Mouse (Mus musculus): ENCODE results near the gene Guk1. TPM values are rescaled to one million over a fixed set of nuclear protein-coding genes. Genes with fewer than 3 reads are reported as not detected.
A peak's percentile ranks its signal among the peaks of the same experiment; 100 is the strongest.

Gene Guk1
- 101 TPM in 2 replicates for polyA plus RNA-seq (2016; fragmentation: Nextera tagmentation; extraction: Ambion mirVana)

DNA sequence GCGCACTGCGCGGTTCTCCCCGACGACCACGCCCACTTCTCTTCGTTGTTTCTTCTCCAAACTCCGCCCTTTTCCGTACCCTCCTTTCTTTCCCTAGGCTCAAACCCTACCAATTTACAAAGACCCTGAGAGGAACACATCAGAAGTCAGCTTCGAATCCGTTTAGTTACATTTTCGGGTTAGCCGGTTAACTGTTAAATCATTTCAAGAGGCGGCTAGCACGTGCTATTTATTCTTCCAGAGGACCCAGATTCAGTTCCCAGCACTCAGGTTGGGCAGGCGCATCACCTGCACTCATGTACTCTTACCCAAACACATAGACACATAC is at the start of gene Guk1:
Gene Guk1 (minus strand): TSS at position 154 of the 328 bp plus-strand sequence.
- Histone ChIP-seq H3K4me3 (peak within 1 kb of the TSS; percentile 61), H3K36me3 (no peaks in the 10 kb centered on the region), H3K9ac (peak within 1 kb of the TSS; percentile 79), H3K9me3 (replicated peaks) (no peaks in the 10 kb centered on the region), H3K4me2 (peak within 1 kb of the TSS; percentile 77), H3K27me3 (replicated peaks) (no peaks in the 10 kb centered on the region), H3K4me1 (replicated peaks) (peaks cover 6% of the 10 kb centered on the region), H3K27ac (ENCODE audit: poor library complexity, severe bottlenecking) (peak within 1 kb of the TSS; percentile 85)
- WGBS, result 7% methylated on average over 16 of the region's 16 CpGs
- no peak; the same call in 1 of the 2 replicates for ATAC-seq (ENCODE audit: insufficient number of reproducible peaks, low FRiP score)

DNA sequence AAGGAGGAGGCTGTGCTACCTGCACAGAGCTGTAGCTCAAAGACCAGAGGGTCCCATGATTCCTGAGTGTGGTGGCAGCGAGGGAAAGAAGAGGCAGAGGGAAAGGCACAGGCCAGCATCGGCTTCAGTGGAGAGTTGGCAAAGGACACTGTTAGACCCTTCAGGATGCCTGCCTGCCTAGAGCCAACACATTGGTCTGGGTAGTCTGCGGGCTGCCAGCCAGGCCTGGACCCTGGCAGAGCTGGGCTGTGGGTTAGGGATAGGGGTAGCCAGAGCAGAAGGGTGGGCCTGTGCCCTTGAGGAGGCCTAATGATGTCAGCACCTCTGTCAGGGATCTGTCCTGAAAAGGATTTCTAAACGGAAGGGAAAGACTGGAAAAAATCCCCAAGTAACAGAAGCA is 47.8 kb upstream of the Guk1 start:
- ATAC-seq (ENCODE audit: insufficient number of reproducible peaks, low FRiP score), result no peak
- whole genome bisulfite sequencing, result 68% methylated on average over 4 of the region's 4 CpGs
- H3K27me3 ChIP-seq (replicated peaks), result peaks cover 67% of the 10 kb centered on the region

DNA sequence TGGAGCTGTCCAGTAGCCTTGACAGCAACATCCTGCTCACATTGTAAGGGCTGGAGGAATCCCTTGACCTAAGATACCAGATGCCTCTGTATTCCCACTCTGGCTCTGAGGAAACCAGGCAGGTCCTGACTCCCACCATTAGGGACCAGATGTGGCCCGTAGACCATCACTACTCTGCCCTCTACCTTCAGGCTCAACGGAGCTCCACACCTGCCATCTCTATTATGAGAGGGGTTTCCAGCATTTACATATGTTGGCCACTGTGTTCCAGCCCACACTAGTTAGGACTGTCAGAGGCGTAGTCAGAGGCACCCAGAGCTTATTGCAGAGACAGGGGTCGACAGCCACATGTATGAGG is 47.4 kb upstream of the Guk1 start:
- no peak for ATAC-seq (ENCODE audit: insufficient number of reproducible peaks, low FRiP score)

More for the DNA sequence above, 47.8 kb upstream of the Guk1 start:
- Histone ChIP-seq H3K4me2 (no peak overlapping the region), H3K4me1 (replicated peaks) (peaks cover 12% of the 10 kb centered on the region), H3K9ac (no peak overlapping the region), H3K36me3 (no peaks in the 10 kb centered on the region), H3K27ac (ENCODE audit: poor library complexity, severe bottlenecking) (no peak overlapping the region), H3K4me3 (no peak overlapping the region), H3K9me3 (replicated peaks) (no peaks in the 10 kb centered on the region)

GRCm38 (mm10) chr11:59238525-59239427 is 46.8 kb upstream of the Guk1 start:
- no peak overlapping the region for H3K4me3 ChIP-seq
- 0 out of 2 replicates have a peak overlapping the region, but pooled peaks have one; percentile 0 for H3K4me2 ChIP-seq
- peak; percentile 80 for ATAC-seq (ENCODE audit: insufficient number of reproducible peaks, low FRiP score)
- H3K36me3 ChIP-seq, result no peaks in the 10 kb centered on the region
- peaks cover 12% of the 10 kb centered on the region for H3K4me1 ChIP-seq (replicated peaks)
- H3K9me3 ChIP-seq (replicated peaks), result no peaks in the 10 kb centered on the region
- peaks cover 60% of the 10 kb centered on the region for H3K27me3 ChIP-seq (replicated peaks)
- H3K9ac ChIP-seq, result no peak overlapping the region
- H3K27ac ChIP-seq (ENCODE audit: poor library complexity, severe bottlenecking), result no peak overlapping the region
- WGBS, result 6% methylated on average over 15 of the region's 15 CpGs

More for the DNA sequence above, 47.4 kb upstream of the Guk1 start:
- no peak overlapping the region for H3K4me3 ChIP-seq
- 59% methylated on average over 4 of the region's 4 CpGs for WGBS
- no peak overlapping the region for H3K4me2 ChIP-seq
- H3K9me3 ChIP-seq (replicated peaks), result no peaks in the 10 kb centered on the region
- H3K9ac ChIP-seq, result no peak overlapping the region
- H3K4me1 ChIP-seq (replicated peaks), result peaks cover 12% of the 10 kb centered on the region
- no peaks in the 10 kb centered on the region for H3K36me3 ChIP-seq
- no peak overlapping the region for H3K27ac ChIP-seq (ENCODE audit: poor library complexity, severe bottlenecking)
- peaks cover 66% of the 10 kb centered on the region for H3K27me3 ChIP-seq (replicated peaks)

GRCm38 (mm10) chr11:59232797-59233196 is 40.8 kb upstream of the Guk1 start:
- no peak for ATAC-seq (ENCODE audit: insufficient number of reproducible peaks, low FRiP score)
- Histone ChIP-seq H3K36me3 (no peaks in the 10 kb centered on the region), H3K27ac (ENCODE audit: poor library complexity, severe bottlenecking) (no peak overlapping the region), H3K27me3 (replicated peaks) (peaks cover 12% of the 10 kb centered on the region), H3K4me3 (no peak overlapping the region), H3K9me3 (replicated peaks) (no peaks in the 10 kb centered on the region), H3K4me2 (no peak overlapping the region), H3K4me1 (replicated peaks) (peaks cover 6% of the 10 kb centered on the region), H3K9ac (no peak overlapping the region)
- 53% methylated on average over 2 of the region's 2 CpGs for WGBS

DNA sequence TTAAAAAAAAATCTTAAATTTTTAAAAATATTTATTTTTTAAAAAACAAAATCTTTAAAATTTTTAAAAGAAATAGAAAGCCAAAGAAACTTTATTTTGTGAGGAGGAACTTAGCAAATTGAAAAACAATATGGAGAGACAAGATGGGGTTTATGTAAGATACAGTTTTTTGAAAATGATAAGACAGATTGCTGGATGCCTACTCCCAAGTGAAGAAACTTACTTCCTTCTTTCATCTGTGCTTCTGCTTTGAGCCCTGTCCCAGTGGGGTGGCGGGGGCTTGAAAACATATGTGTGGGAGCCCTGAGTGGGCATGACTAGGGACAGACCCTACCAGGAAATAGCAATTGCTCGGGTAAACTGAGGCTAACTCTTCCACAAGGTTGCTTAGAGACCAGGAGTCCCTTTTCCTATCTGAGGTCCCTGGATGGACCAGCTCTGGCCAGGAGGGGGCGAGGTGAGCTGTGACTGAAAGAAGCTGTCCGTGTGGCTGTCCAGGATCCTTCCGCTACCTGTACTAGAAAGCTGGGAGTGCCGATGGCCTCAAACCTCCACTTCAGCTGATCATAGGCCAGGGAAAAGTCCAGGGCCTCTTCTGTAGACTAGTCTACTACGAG is 38.2 kb upstream of the Guk1 start:
- H3K4me2 ChIP-seq, result no peak overlapping the region
- no peak for ATAC-seq (ENCODE audit: insufficient number of reproducible peaks, low FRiP score)
- 16% methylated on average over 7 of the region's 7 CpGs for WGBS
- no peak overlapping the region for H3K27ac ChIP-seq (ENCODE audit: poor library complexity, severe bottlenecking)
- 0 out of 2 replicates have a peak, but pooled peaks cover 3% of the 10 kb centered on the region for H3K27me3 ChIP-seq (replicated peaks)
- no peaks in the 10 kb centered on the region for H3K9me3 ChIP-seq (replicated peaks)
- H3K36me3 ChIP-seq, result no peaks in the 10 kb centered on the region
- peaks cover 24% of the 10 kb centered on the region for H3K4me1 ChIP-seq (replicated peaks)
- no peak overlapping the region for H3K4me3 ChIP-seq
- no peak overlapping the region for H3K9ac ChIP-seq

- Histone ChIP-seq H3K9ac (peak within 1 kb of the TSS; percentile 99), H3K9me3 (replicated peaks) (no peaks in the 10 kb centered on the region), H3K27me3 (replicated peaks) (no peaks in the 10 kb centered on the region), H3K4me2 (peak within 1 kb of the TSS; percentile 96), H3K4me1 (replicated peaks) (peaks cover 41% of the 10 kb centered on the region), H3K27ac (ENCODE audit: poor library complexity, severe bottlenecking) (peak within 1 kb of the TSS; percentile 99), H3K36me3 (no peaks in the 10 kb centered on the region), H3K4me3 (peak within 1 kb of the TSS; percentile 97)
- WGBS, result 4% methylated on average over 57 of the region's 59 CpGs
- ATAC-seq (ENCODE audit: insufficient number of reproducible peaks, low FRiP score), result peak; percentile 97
These were observed 36.3 kb upstream of the Guk1 start, which contains the start of gene Arf1 for GRCm38 (mm10) chr11:59228122-59228953. Gene Arf1, minus strand, starts transcription at chr11:59228270.

DNA sequence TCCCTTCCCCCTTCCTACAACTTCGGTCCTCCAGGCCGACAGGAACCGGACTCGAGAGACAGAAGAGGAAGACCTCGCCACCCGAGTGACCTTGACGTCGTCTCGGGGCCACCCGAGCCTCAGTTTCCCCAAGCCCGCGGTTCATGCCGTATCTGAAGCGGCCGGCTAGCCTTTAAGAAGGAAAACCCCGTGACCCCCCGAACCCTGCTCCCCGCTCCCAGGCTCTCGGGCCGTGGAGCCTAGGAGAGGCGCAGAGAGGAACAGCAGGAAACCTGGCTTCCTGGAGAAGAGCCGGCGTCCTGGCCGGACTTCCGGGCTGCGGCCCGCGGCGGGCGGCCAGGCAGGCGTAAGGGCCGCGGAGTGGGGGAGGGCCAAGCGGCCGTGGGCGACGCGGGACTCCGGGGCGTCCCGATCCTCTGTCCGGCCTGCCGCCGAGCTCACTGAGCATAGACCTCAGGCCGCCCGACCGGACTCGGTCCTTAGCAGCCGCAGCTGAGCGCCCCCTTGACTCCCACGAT is 35.7 kb upstream of the Guk1 start:
- Histone ChIP-seq H3K4me2 (peak overlapping the region; percentile 96), H3K9me3 (replicated peaks) (no peaks in the 10 kb centered on the region), H3K27me3 (replicated peaks) (no peaks in the 10 kb centered on the region), H3K27ac (ENCODE audit: poor library complexity, severe bottlenecking) (peak overlapping the region; percentile 99), H3K4me3 (peak overlapping the region; percentile 97), H3K9ac (peak overlapping the region; percentile 99), H3K36me3 (no peaks in the 10 kb centered on the region), H3K4me1 (replicated peaks) (peaks cover 47% of the 10 kb centered on the region)
- ATAC-seq (ENCODE audit: insufficient number of reproducible peaks, low FRiP score), result peak; percentile 87
- WGBS, result under 1% methylated on average over 51 of the region's 51 CpGs

GRCm38 (mm10) chr11:59226787-59227603 is 35.0 kb upstream of the Guk1 start:
- ATAC-seq (ENCODE audit: insufficient number of reproducible peaks, low FRiP score), result no peak
- Histone ChIP-seq H3K27ac (ENCODE audit: poor library complexity, severe bottlenecking) (peak overlapping the region; percentile 99), H3K36me3 (no peaks in the 10 kb centered on the region), H3K4me1 (replicated peaks) (peaks cover 52% of the 10 kb centered on the region), H3K27me3 (replicated peaks) (no peaks in the 10 kb centered on the region), H3K4me3 (peak overlapping the region; percentile 97), H3K4me2 (peak overlapping the region; percentile 96), H3K9ac (peak overlapping the region; percentile 99), H3K9me3 (replicated peaks) (no peaks in the 10 kb centered on the region)
- 2% methylated on average over 21 of the region's 21 CpGs for WGBS

- no peak for ATAC-seq (ENCODE audit: insufficient number of reproducible peaks, low FRiP score)
- Histone ChIP-seq H3K9me3 (replicated peaks) (no peaks in the 10 kb centered on the region), H3K27me3 (replicated peaks) (no peaks in the 10 kb centered on the region), H3K4me2 (peak overlapping the region; percentile 96), H3K4me3 (peak overlapping the region; percentile 97), H3K4me1 (replicated peaks) (peaks cover 60% of the 10 kb centered on the region), H3K36me3 (no peaks in the 10 kb centered on the region), H3K9ac (peak overlapping the region; percentile 99; the same call in 1 of the 2 replicates), H3K27ac (ENCODE audit: poor library complexity, severe bottlenecking) (no peak overlapping the region)
- WGBS, result 43% methylated on average over 3 of the region's 3 CpGs
These were observed 34.2 kb upstream of the Guk1 start for GRCm38 (mm10) chr11:59226251-59226650.
